Mouse (Mus musculus): ENCODE measurements at regions not wholly inside any gene's neighbourhood (a gene's known extent, or its start where the extent isn't known, plus 50 kb on each side); places are given as distances from the start of the nearest gene placed in this dataset.
"Not testable (repeated sequence)": the region's sequence is repeated elsewhere in the genome, so short reads cannot be mapped to it uniquely, and the experiment has no call there.

DNA sequence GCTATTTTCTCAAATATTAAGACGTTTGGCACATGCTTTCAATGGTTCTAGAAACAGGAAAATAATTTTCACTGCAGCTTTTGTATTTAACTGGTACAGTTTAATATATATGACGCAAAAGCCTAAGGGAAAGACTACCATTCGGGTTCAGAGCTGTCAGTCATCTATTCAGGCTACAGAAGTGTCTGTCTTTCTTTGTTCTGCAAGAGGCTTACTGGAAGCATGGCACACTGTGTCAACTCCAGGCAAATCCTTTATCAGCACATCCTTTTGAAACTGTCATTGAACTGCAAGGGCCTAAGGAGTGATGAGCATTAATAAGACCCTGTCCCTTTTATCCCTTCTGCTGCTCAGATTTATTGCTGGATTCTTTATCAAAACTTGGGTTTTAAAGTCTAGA is 303.8 kb upstream of the Gm5152 start:
- not testable (repeated sequence) for DNase-seq (ENCODE audit: low spot score, missing footprints); H3K9ac ChIP-seq (ENCODE audit: low read length); H3K4me2 ChIP-seq; H3K36me3 ChIP-seq (ENCODE audit: control insufficient read depth, insufficient read depth, low read length); H3K4me1 ChIP-seq (ENCODE audit: control insufficient read depth, insufficient read depth, low read length); H3K4me3 ChIP-seq (ENCODE audit: low read depth, low read length); H3K9me3 ChIP-seq (ENCODE audit: control insufficient read depth, low read length); H3K27ac ChIP-seq (ENCODE audit: low read depth, low read length); H3K27me3 ChIP-seq (ENCODE audit: control insufficient read depth, insufficient read depth, low read length)
- ATAC-seq (ENCODE audit: low FRiP score), result peak; percentile 61
- WGBS, result 47% methylated on average over 3 of the region's 3 CpGs

GRCm38 (mm10) chr5:10562321-10562720 is 316.0 kb upstream of the Gm5152 start:
- WGBS, result 37% methylated on average over 5 of the region's 5 CpGs
- no peak for DNase-seq (ENCODE audit: low spot score, missing footprints)
- Histone ChIP-seq H3K9ac (ENCODE audit: low read length) (no peak overlapping the region), H3K27ac (ENCODE audit: low read depth, low read length) (no peak overlapping the region), H3K9me3 (ENCODE audit: control insufficient read depth, low read length) (no peaks in the 10 kb centered on the region), H3K4me2 (no peak overlapping the region), H3K4me3 (ENCODE audit: low read depth, low read length) (no peak overlapping the region), H3K36me3 (ENCODE audit: control insufficient read depth, insufficient read depth, low read length) (no peaks in the 10 kb centered on the region), H3K27me3 (ENCODE audit: control insufficient read depth, insufficient read depth, low read length) (no peaks in the 10 kb centered on the region), H3K4me1 (ENCODE audit: control insufficient read depth, insufficient read depth, low read length) (no peaks in the 10 kb centered on the region)
- no peak for ATAC-seq (ENCODE audit: low FRiP score)

GRCm38 (mm10) chr5:10592392-10592791 is 346.1 kb upstream of the Gm5152 start:
- WGBS, result 46% methylated on average over 1 of the region's 1 CpGs
- no peaks in the 10 kb centered on the region for H3K4me1 ChIP-seq (ENCODE audit: control insufficient read depth, insufficient read depth, low read length)
- no peak overlapping the region for H3K4me3 ChIP-seq (ENCODE audit: low read depth, low read length)
- H3K9ac ChIP-seq (ENCODE audit: low read length), result no peak overlapping the region
- H3K36me3 ChIP-seq (ENCODE audit: control insufficient read depth, insufficient read depth, low read length), result no peaks in the 10 kb centered on the region
- ATAC-seq (ENCODE audit: low FRiP score) (peak; percentile 71), DNase-seq (ENCODE audit: low spot score, missing footprints) (no peak)
- no peaks in the 10 kb centered on the region for H3K9me3 ChIP-seq (ENCODE audit: control insufficient read depth, low read length)
- no peak overlapping the region for H3K4me2 ChIP-seq
- H3K27me3 ChIP-seq (ENCODE audit: control insufficient read depth, insufficient read depth, low read length), result no peaks in the 10 kb centered on the region
- H3K27ac ChIP-seq (ENCODE audit: low read depth, low read length), result no peak overlapping the region

- Histone ChIP-seq H3K9ac (ENCODE audit: low read length) (no peak overlapping the region), H3K27ac (ENCODE audit: low read depth, low read length) (no peak overlapping the region), H3K9me3 (ENCODE audit: control insufficient read depth, low read length) (no peaks in the 10 kb centered on the region), H3K36me3 (ENCODE audit: control insufficient read depth, insufficient read depth, low read length) (no peaks in the 10 kb centered on the region), H3K27me3 (ENCODE audit: control insufficient read depth, insufficient read depth, low read length) (no peaks in the 10 kb centered on the region), H3K4me1 (ENCODE audit: control insufficient read depth, insufficient read depth, low read length) (no peaks in the 10 kb centered on the region), H3K4me3 (ENCODE audit: low read depth, low read length) (no peak overlapping the region), H3K4me2 (no peak overlapping the region)
- ATAC-seq (ENCODE audit: low FRiP score) (no peak), DNase-seq (ENCODE audit: low spot score, missing footprints) (no peak)
- WGBS, result 86% methylated on average over 5 of the region's 5 CpGs
Observed at GRCm38 (mm10) chr5:10600774-10601173, 346.8 kb upstream of the Gm8871 start.

DNA sequence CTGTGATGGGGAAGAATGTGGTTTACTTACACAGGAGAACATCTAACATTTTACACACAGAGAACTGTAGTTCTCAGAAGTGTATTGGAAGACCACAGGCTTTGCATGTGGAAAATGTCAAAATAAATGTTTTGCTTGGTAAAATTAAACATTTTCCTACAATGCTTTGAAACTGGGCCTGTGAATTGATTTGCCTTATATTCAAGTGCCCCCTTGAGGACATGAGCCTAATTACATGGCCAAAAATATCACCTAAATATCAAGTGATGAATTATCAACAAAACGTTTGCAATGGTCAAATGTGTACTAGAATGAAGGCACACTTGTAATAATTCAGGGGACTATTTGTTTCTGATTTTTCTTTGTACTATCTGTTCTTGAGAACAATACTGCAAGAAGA is 314.4 kb upstream of the Gm8871 start:
- Histone ChIP-seq H3K36me3 (ENCODE audit: control insufficient read depth, insufficient read depth, low read length) (no peaks in the 10 kb centered on the region), H3K9ac (ENCODE audit: low read length) (no peak overlapping the region), H3K27me3 (ENCODE audit: control insufficient read depth, insufficient read depth, low read length) (no peaks in the 10 kb centered on the region), H3K27ac (ENCODE audit: low read depth, low read length) (no peak overlapping the region), H3K4me3 (ENCODE audit: low read depth, low read length) (no peak overlapping the region), H3K9me3 (ENCODE audit: control insufficient read depth, low read length) (no peaks in the 10 kb centered on the region), H3K4me1 (ENCODE audit: control insufficient read depth, insufficient read depth, low read length) (no peaks in the 10 kb centered on the region), H3K4me2 (no peak overlapping the region)
- peak; percentile 87 for DNase-seq (ENCODE audit: low spot score, missing footprints)
- whole genome bisulfite sequencing, result 50% methylated on average over 1 of the region's 1 CpGs
- no peak for ATAC-seq (ENCODE audit: low FRiP score)

GRCm38 (mm10) chr5:10648075-10648474 is 299.5 kb upstream of the Gm8871 start:
- H3K4me1 ChIP-seq (ENCODE audit: control insufficient read depth, insufficient read depth, low read length), result no peaks in the 10 kb centered on the region
- H3K9ac ChIP-seq (ENCODE audit: low read length), result no peak overlapping the region
- H3K27ac ChIP-seq (ENCODE audit: low read depth, low read length), result no peak overlapping the region
- WGBS, result 39% methylated on average over 4 of the region's 4 CpGs
- H3K4me3 ChIP-seq (ENCODE audit: low read depth, low read length), result no peak overlapping the region
- ATAC-seq (ENCODE audit: low FRiP score), result peak; percentile 40; the same call in 1 of the 2 replicates
- no peak for DNase-seq (ENCODE audit: low spot score, missing footprints)
- H3K27me3 ChIP-seq (ENCODE audit: control insufficient read depth, insufficient read depth, low read length), result no peaks in the 10 kb centered on the region
- H3K36me3 ChIP-seq (ENCODE audit: control insufficient read depth, insufficient read depth, low read length), result no peaks in the 10 kb centered on the region
- H3K9me3 ChIP-seq (ENCODE audit: control insufficient read depth, low read length), result no peaks in the 10 kb centered on the region
- no peak overlapping the region for H3K4me2 ChIP-seq

DNA sequence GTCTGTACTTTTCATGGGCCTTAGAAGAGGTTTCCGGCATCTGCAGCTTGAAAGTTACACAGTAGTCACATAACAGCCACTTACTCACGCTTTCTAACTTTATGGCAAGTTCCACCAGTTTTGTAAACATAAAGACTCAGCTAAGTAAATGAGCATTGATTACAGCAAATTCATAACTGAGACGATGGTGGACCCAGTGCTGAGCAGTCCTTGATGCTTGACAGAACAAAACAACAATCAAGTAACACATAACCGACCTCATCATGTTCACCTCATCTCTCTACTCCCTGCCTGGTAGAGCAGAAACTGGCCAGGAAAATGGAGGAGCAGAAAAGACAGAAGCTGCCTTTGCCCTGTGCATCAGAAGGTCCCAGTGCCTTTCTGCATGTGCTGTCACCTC is 284.3 kb upstream of the Gm8871 start:
- Histone ChIP-seq H3K9ac (ENCODE audit: low read length) (no peak overlapping the region), H3K9me3 (ENCODE audit: control insufficient read depth, low read length) (no peaks in the 10 kb centered on the region), H3K4me3 (ENCODE audit: low read depth, low read length) (no peak overlapping the region), H3K4me1 (ENCODE audit: control insufficient read depth, insufficient read depth, low read length) (no peaks in the 10 kb centered on the region), H3K4me2 (no peak overlapping the region), H3K36me3 (ENCODE audit: control insufficient read depth, insufficient read depth, low read length) (no peaks in the 10 kb centered on the region), H3K27ac (ENCODE audit: low read depth, low read length) (no peak overlapping the region), H3K27me3 (ENCODE audit: control insufficient read depth, insufficient read depth, low read length) (no peaks in the 10 kb centered on the region)
- ATAC-seq (ENCODE audit: low FRiP score) (no peak), DNase-seq (ENCODE audit: low spot score, missing footprints) (no peak)
- 78% methylated on average over 4 of the region's 4 CpGs for WGBS

DNA sequence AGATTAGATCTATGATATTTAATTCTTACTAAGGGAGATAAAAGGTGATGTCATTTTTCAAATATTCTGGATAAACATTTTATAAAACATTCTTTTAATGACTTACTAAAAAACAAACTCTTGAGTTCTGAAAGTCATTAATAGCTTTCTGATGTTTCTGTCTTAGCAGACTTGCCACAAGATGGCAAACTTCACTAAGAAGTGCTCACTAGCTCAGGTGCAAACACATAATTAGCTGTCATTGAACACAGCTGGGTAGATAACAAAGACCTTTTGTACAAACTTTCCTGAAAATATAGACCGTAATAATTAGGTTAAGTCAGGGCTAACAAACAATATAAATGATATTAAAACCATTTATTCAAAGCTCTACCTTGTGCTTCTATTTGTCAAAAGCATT is 273.4 kb upstream of the Gm8871 start:
- Histone ChIP-seq H3K9ac (ENCODE audit: low read length) (no peak overlapping the region), H3K4me1 (ENCODE audit: control insufficient read depth, insufficient read depth, low read length) (no peaks in the 10 kb centered on the region), H3K4me2 (no peak overlapping the region), H3K36me3 (ENCODE audit: control insufficient read depth, insufficient read depth, low read length) (no peaks in the 10 kb centered on the region), H3K4me3 (ENCODE audit: low read depth, low read length) (no peak overlapping the region), H3K9me3 (ENCODE audit: control insufficient read depth, low read length) (no peaks in the 10 kb centered on the region), H3K27ac (ENCODE audit: low read depth, low read length) (no peak overlapping the region), H3K27me3 (ENCODE audit: control insufficient read depth, insufficient read depth, low read length) (no peaks in the 10 kb centered on the region)
- ATAC-seq (ENCODE audit: low FRiP score) (no peak), DNase-seq (ENCODE audit: low spot score, missing footprints) (no peak)
- 79% methylated on average over 1 of the region's 1 CpGs for WGBS

DNA sequence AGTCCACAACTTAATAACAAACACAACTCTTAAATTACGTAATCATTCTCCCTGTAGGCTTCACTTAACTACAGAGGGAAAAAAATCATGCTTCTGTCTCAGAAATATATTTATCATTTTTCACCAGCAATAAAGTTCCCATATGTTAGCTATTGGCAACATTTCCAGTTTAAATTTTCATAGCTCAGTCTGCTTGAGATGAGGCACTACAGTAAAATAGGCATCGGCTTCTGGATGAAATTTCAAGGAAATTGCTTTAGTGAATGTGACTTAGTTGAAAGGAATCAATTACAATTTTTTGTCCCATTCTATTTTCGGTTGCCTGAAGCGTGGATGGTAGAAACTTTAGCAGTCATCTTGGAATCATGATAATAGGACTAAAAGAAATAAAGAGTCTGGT is 262.1 kb upstream of the Gm8871 start:
- Histone ChIP-seq H3K4me2 (no peak overlapping the region), H3K27me3 (ENCODE audit: control insufficient read depth, insufficient read depth, low read length) (no peaks in the 10 kb centered on the region), H3K4me1 (ENCODE audit: control insufficient read depth, insufficient read depth, low read length) (no peaks in the 10 kb centered on the region), H3K9me3 (ENCODE audit: control insufficient read depth, low read length) (no peaks in the 10 kb centered on the region), H3K36me3 (ENCODE audit: control insufficient read depth, insufficient read depth, low read length) (no peaks in the 10 kb centered on the region), H3K27ac (ENCODE audit: low read depth, low read length) (no peak overlapping the region), H3K9ac (ENCODE audit: low read length) (no peak overlapping the region), H3K4me3 (ENCODE audit: low read depth, low read length) (no peak overlapping the region)
- 91% methylated on average over 4 of the region's 4 CpGs for WGBS
- ATAC-seq (ENCODE audit: low FRiP score), result no peak
- DNase-seq (ENCODE audit: low spot score, missing footprints), result no peak

DNA sequence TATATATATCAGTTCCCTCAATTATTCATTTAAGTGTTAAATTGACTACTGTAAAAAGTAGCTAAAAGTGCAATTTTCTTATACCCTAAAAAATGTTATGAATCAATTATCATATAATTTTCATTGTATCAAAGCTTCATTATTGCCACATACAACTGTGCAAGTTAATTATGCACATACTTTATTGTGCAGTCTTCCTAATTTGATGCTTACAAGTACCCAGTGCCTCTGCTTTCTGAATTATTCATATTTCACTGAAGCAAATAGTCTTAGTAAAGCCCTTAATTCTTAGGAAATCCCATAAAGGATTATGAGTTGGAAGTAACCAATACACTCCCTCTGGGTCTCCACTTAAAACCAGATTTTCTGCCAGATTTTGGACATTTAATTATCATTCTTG is 220.5 kb upstream of the Gm8871 start:
- Histone ChIP-seq H3K9ac (ENCODE audit: low read length) (no peak overlapping the region), H3K36me3 (ENCODE audit: control insufficient read depth, insufficient read depth, low read length) (no peaks in the 10 kb centered on the region), H3K4me2 (no peak overlapping the region), H3K4me3 (ENCODE audit: low read depth, low read length) (no peak overlapping the region), H3K9me3 (ENCODE audit: control insufficient read depth, low read length) (no peaks in the 10 kb centered on the region), H3K27me3 (ENCODE audit: control insufficient read depth, insufficient read depth, low read length) (no peaks in the 10 kb centered on the region), H3K4me1 (ENCODE audit: control insufficient read depth, insufficient read depth, low read length) (no peaks in the 10 kb centered on the region), H3K27ac (ENCODE audit: low read depth, low read length) (no peak overlapping the region)
- no peak for ATAC-seq (ENCODE audit: low FRiP score)
- DNase-seq (ENCODE audit: low spot score, missing footprints), result no peak
